Mouse (Mus musculus): ENCODE measurements around the gene Entpd1.
A peak's percentile ranks its signal among the peaks of the same experiment; 100 is the strongest.

Gene Entpd1

GRCm38 (mm10) chr19:40728732-40729420 is 116.7 kb downstream of the Entpd1 start:
- no peak for DNase-seq

GRCm38 (mm10) chr19:40733409-40733808 is 121.2 kb downstream of the Entpd1 start:
- no peak for DNase-seq

GRCm38 (mm10) chr19:40733849-40734248 is 121.7 kb downstream of the Entpd1 start:
- no peak for DNase-seq

GRCm38 (mm10) chr19:40736680-40737512 is 124.7 kb downstream of the Entpd1 start:
- peak; percentile 52 for DNase-seq

GRCm38 (mm10) chr19:40737613-40738012 is 125.4 kb downstream of the Entpd1 start:
- DNase-seq, result no peak

GRCm38 (mm10) chr19:40738683-40739324 is 126.6 kb downstream of the Entpd1 start:
- DNase-seq, result no peak

GRCm38 (mm10) chr19:40746603-40747002 is 134.4 kb downstream of the Entpd1 start:
- DNase-seq, result peak; percentile 5

- DNase-seq, result no peak
Observed at GRCm38 (mm10) chr19:40748559-40748958, 136.4 kb downstream of the Entpd1 start, which contains the start of gene Cc2d2b. Gene Cc2d2b, plus strand, starts transcription at chr19:40748753.

GRCm38 (mm10) chr19:40754311-40754710 is 142.1 kb downstream of the Entpd1 start:
- no peak for DNase-seq

- peak; percentile 29 for DNase-seq
Observed at GRCm38 (mm10) chr19:40760071-40760470, 147.9 kb downstream of the Entpd1 start.

GRCm38 (mm10) chr19:40762023-40762759 is 150.0 kb downstream of the Entpd1 start:
- no peak for DNase-seq

GRCm38 (mm10) chr19:40767189-40767588 is 155.0 kb downstream of the Entpd1 start:
- no peak for DNase-seq

- no peak for DNase-seq
Observed at GRCm38 (mm10) chr19:40769341-40769770, 157.2 kb downstream of the Entpd1 start.

GRCm38 (mm10) chr19:40788004-40788714 is 176.0 kb downstream of the Entpd1 start:
- no peak for DNase-seq

GRCm38 (mm10) chr19:40788715-40789084 is 176.5 kb downstream of the Entpd1 start:
- no peak for DNase-seq

All from cerebellum, adult 9-10 months (tissue).